Mouse (Mus musculus): ENCODE measurements around the gene Abhd17c. TPM values are rescaled to one million over a fixed set of nuclear protein-coding genes. Genes with fewer than 3 reads are reported as not detected.

Gene Abhd17c
- total RNA-seq, 2 experiments from 2014 or later = 7.8 to 8.5 TPM

- DNase-seq (ENCODE audit: low spot score) = no peak
These were observed 74.3 kb downstream of the Abhd17c start for GRCm38 (mm10) chr7:84077257-84078013.

GRCm38 (mm10) chr7:84074266-84074665, 77.4 kb downstream of the Abhd17c start:
- DNase-seq (ENCODE audit: low spot score) = no peak

DNA sequence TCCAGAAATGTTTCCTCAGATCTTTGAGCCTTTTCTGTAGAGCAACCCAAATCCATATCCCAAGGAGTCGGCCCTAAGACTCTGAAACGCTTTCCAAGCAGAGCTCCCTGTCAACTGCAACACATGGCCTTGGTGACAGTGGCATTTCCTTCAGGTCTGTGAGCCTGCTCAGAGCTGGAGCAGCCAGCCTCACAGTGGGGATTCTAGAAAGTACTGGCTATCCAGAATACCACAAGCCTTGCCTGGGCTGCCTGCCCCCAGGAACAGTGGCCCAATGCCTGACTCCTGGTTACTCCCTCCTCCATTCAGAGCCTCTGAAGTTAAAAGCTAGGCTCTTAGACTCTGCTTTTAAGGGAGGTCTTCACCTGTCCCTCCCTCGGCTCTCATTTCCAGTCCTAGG, 77.8 kb downstream of the Abhd17c start:
- DNase-seq (ENCODE audit: low spot score) = no peak

DNA sequence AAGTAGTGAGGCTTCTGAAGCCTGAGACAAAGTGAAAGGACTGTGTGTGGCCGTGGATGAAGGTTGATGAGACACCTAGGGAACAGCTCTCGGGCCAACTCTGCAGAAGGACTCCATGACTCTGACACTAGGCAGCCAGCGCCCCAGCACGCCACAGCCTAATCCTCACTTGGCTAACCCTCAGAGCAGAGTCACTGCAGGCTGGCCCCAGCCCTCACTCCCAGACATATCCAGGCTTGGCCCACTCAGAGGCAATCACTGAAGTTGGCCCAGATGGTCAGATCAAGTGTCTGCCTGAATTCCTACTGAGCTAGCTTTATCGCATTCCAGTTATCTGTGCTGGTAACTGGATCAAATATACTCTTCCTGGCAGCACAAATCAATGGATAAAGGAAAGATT, 82.8 kb downstream of the Abhd17c start:
- peak; percentile 35 for DNase-seq (ENCODE audit: low spot score)

DNA sequence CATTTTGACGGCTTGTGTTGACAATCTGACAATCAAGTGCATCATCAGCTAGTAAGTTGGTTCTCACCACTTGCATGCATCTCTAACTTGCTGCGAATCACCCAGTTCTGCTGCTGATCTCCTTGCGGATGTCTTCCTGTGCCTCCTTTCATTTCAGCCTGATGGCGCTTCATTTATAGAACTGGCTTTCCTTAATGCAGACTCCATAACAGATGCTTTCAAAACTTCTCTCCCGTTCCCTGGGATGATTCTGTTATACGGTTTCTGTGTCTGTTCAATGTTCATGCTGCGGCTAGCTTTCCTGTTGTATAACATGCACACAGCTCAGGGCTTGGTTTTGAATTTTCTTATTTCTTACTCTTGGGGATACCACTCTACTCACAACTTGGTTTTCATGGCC, 91.9 kb downstream of the Abhd17c start:
- no peak for DNase-seq (ENCODE audit: low spot score)

Other genes with a start within 250 kb of the Abhd17c start
- gene Cemip, start 65.4 kb downstream of the Abhd17c start, total RNA-seq (2021) = not detected